Mouse (Mus musculus) urinary bladder, adult 18-20 months (tissue): ENCODE results near the gene Rrp36.

ENCODE experiments used
- DNase-seq, 2 experiments: peaks; one replicate each; pipeline ENCODE4 v3.0.0; 2022; ENCODE audit warnings: low spot score in 2 of 2, mixed read lengths in 2 of 2

The Rrp36 gene

DNA sequence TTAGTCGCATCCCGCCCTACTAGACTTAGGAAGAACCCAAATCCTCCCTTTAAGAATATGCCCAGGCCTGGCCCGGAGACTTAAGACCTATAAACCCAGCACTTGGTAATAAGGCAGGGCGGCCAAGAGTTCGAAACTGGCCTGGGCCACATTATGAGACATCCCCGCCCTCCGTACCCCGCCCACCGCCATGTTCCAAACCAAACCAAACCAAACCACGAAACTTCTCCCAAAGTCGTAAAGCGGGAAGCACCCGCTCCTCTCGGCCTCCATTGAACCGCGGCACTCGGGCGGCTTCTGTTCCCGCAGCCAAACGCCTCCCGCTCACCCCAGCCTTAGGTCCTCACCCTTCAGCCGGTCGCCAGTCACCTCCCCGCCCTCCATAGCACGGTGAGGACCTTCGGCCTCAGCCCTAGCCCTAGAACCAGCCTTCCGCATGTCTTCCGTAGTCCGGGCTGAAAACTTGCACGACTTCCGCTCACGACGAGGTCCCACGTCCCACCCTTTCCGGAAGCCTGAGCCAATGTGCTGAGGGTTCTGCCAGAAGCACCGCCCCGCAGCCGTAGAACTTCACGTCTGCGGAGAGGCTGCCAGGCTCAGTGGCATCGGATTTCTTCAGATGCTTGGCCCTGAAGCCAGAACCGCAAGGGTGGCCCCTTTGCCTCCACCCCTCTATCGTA lies at the start of gene Rrp36:
Gene Rrp36 (minus strand): TSS at position 503 of the 680 bp plus-strand sequence.
- DNase-seq = peak; percentile 76 to 89

GRCm38 (mm10) chr17:46721077-46721476 lies 46.9 kb upstream of the Rrp36 start:
- DNase-seq = no peak

DNA sequence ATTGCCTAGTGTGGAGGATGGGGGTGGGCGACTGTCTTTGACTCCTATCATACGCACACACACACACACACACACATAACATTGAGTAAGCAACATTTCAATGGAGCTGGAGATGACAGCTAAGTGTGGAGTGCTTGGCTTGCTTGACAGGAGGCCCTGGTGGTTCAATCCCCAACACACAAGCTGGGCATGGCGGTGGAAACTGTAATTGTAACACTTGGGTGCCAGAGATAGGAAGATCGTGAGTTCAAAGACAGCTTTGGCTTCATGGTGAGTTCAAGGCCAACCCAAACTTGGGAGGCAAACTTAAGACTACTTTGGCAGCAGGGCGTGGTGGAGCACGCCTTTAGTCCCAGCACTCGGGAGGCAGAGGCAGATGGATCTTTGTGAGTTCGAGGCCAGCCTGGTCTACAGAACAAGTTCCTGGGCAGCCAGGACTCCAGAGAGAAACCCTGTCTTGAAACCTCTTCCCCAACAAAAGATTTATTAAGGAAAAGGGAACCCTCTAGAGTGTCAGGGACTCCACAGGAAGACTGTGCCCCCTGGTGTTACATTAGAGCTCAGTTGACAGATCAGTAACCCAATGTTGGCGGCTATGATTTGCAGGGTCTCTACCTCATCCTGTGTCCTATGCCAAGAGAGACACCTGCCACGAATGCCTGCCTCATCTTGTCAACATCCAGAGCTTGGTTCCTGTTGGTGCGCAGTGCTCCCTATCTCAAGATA lies 40.8 kb upstream of the Rrp36 start:
- no peak for DNase-seq

GRCm38 (mm10) chr17:46713849-46714248 lies 39.7 kb upstream of the Rrp36 start:
- DNase-seq = no peak

- DNase-seq = no peak
These were observed 38.3 kb upstream of the Rrp36 start for GRCm38 (mm10) chr17:46712442-46712841.

DNA sequence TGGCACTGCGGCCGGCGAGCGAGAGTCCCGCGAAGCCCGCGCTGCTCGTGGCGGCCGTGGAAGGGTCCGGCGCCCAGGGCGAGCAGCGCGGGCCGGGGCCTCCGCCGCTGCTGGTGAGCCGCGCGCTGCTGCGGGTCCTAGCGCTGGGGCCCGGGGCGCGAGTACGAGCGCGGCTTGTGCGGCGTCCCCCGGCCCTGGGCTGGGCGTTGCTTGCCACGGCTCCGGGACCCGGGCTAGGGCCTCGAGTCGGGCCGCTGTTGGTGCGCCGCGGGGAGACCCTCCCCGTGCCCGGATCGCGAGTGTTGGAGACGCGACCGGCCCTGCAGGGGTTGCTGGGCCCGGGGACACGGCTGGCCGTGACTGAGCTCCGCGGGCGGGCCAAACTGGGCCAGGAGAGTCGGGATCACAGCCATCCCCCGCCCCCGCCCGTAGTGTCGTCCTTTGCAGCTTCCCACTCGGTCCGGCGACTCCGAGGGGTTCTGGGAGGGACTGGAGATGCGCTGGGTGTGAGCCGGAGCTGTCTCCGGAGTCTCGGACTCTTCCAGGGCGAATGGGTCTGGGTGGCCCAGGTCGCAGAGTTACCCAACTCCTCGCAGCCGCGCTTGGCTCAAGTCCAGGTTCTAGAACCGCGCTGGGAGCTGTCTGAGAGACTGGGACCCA lies 37.6 kb upstream of the Rrp36 start:
- DNase-seq = peak in 1 of 2 experiments; percentile 40

- peak; percentile 83 to 89 for DNase-seq
These were observed 36.9 kb upstream of the Rrp36 start, which contains the start of gene Pex6 for GRCm38 (mm10) chr17:46710959-46711597. Gene Pex6 (plus strand): TSS chr17:46711463.

- DNase-seq = no peak
These were observed 32.4 kb upstream of the Rrp36 start for GRCm38 (mm10) chr17:46706375-46707089.

DNA sequence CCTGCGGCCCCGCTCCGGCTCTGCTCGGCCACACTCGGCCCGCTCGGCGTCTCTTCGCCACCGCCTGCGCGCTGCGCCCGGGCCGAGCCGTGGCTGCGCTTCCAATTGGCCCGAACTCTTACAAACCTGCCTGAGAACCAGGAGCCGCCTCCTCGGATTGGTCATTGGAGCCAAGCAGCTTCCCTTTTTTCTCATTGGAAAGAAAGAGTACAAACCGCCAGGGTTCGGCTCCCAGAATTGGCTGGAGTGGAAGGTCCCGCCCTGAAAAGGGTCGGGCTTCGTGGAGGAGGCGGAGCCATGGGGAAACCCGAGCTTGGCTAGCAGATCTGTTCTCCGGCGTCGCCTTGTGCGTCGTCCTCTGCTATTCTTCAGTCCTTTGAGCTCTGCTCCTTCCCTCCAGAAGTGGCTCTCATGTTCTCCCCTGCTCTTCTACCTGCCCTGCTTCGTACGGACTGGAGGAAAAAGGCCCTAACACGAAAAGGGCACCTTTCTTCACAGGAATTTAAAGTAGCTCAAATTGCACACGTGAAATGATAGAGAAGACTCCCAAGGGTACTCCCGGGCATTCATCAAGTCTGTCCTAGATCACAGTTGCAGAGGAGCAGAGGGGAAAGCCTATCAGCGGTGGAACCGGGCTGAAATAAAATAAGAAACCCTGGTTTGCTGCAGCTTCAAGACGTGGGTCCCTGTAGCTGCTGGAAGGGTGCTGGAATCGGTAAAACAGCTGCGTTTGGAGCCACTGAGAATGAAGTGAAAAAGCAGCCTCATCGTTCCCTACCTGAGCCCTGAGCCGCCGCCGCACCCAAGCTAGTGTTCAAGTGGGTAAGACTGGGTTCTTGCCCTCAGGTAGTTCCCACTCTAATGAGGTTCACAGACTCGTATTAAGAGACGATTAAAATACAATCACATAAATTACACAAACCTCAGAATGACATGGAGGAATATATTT lies 31.0 kb upstream of the Rrp36 start, which contains the start of gene Ppp2r5d:
Gene Ppp2r5d (minus strand): TSS at position 225 of the 949 bp plus-strand sequence.
- DNase-seq = peak; percentile 95 to 96

DNA sequence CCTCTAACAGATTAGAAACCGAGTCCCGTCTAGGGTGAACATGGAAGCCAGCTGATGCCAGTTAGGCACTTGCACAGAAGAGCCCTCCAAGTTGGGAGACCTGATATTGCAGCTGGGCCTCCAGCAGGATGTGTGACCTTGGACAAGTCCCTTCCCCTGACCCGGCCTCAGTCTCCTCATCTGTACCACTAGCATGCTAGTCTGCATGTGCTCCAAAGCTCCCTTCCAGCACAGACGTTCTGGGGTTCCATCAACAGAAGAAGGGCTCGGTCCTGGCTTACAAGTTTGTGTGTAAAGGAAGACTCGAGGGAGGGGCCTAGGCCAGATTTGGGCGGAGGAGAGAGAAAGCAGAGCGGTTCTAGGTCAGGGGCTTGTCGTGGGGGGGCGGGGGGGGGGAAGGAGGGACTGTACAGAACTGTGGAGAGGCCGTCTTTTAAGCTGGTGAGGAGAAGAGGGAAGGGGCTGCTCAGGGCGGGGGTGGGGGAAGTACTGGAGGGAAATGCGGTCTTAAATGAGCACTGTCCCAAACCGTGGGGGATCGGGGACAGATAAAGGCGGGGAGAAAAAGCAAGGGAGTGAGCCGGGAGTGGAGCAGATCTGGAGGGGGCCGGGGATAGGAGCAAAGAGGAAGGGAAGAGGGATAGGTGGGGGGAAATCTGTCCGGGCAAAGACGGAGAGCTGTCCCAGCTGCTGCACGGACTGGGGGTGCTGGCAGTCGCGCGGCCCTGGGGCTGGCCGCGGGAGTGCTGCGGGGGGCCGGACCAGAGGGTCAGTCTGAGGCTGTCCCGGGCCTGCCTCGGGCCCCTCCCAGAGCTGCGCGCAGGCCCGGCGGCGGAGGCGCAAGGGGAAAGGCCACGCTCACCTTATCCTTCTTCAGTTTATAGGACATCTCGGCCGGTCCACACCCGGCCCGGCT lies 30.1 kb upstream of the Rrp36 start:
- DNase-seq = no peak

DNA sequence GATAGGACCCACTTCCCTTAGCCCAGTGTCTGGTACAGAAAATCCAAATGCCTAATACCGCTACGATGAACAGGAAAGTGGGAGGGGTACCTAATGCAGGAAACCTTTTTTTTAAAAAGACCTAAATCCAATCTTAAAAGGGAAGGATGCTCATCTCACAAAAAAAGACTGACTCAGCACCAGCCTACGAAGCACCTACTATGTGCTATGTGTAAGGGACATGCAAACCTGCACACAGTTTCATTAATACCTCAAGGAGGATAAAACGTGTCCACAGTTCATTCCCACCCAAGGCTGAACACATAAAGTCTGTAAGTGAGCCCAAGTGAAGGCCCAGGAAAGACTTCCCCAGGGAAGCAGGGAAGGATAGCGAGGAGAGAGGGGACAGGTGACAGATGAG lies 28.4 kb upstream of the Rrp36 start:
- DNase-seq = no peak

DNA sequence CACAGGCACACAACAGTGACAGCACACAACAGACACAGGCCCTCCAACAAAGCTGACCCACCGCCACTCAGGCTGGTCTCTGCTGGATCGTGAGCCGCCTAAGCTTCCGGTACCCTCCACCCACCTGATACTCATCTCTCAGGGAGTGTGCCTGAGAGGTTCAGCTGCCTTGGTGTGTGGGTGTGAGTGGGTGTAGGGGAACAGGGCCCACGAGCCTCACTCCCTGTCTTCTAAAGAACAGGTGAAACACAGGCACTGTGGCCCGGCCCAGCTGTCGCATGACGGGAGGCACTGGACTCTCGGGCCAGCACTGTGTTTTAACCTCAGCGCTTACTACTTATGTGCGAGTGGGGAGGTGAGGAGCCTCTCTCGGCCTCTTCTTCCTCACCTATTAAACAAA lies 27.9 kb upstream of the Rrp36 start:
- DNase-seq = no peak

DNA sequence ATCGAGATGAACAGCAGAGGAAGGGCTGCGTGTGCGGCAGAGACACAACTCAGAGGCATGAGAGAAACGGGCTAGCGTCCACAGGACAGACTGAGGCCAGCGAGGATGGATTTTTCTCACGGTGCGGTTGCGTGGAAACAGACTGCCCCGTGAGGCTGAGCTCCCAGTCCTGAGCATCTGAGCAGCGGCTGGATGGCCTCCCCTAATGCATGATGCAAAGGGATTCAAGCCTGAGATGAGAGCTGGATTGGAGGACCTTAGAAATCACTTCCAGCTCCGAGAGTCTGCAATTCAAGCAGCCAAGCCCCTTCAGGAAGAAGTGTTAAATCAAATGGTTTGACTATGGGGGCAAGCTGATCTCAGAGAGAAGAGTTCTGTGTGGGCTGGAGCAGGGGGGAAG lies 27.3 kb upstream of the Rrp36 start:
- no peak for DNase-seq

- no peak for DNase-seq
These were observed 25.8 kb upstream of the Rrp36 start for GRCm38 (mm10) chr17:46699912-46700311.

- no peak for DNase-seq
These were observed 25.1 kb upstream of the Rrp36 start for GRCm38 (mm10) chr17:46699245-46699644.

- DNase-seq = no peak
These were observed 24.4 kb upstream of the Rrp36 start for GRCm38 (mm10) chr17:46698515-46698914.

DNA sequence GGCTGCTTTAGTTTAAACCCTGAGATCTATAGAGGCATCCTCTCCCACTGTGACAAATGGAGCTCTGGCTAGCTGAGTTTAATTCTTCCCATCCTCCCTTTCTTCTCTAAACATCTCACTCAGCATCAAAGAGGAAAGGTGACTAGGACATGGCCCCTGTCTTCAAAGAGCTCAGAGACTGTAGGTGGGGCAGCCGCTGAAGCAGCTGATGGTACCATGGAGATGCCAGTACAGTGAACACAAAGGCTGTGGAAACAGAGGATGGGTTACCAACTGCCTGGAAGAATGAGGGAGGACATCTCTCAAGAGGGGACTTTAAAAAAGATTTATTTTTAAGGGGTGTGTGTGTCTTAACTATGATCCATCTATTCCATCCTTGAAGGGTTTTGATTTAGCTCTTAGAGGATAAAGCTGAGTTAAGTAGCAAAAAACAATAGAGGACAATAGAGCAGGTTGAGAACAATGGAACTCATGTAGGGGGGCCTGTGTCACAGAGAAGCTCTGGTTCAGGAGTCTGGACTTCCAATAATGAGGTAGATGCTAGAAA lies 20.4 kb upstream of the Rrp36 start:
- DNase-seq = no peak

DNA sequence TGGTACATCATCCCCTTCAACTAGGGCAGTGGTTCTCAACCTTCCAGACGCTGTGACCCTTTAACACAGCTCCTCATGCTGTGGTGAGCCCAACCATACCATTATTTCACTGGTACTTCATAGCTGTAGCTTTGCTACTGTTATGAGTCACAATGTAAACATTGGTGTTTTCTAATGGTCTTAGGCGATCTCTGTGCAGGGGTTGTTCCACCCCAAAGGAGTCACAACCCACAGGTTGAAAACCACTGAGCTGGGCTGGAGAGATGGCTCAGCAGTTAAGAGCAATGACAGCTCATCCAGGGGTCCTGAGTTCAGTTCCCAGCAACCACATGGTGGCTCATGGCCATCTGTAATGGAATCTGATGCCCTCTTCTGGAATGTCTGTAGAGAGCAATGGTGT lies 17.2 kb upstream of the Rrp36 start:
- DNase-seq = no peak

DNA sequence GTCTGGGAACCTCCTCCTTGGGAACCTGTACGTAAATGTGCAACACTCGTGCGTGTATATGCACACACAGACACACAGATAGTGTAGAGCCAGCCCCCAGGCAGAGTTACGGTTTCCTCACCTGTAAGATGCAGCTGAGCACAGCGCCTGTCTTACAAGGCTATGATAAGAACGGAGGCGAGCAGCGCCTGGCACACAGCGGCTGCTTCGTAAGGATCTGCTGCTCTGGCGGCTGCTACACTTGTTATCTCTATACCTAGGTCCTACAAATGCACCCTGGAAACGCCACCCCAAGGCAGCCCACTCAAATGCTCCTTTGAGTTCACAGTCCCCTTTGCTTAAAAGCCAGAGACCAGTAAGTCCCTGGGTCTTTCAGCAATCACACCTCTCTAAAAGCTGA lies 16.5 kb upstream of the Rrp36 start:
- DNase-seq = no peak
